Mouse (Mus musculus) gastrocnemius, postnatal 14 days (tissue): ENCODE measurements around the gene Rab34. TPM values are rescaled to one million over a fixed set of nuclear protein-coding genes. Genes with fewer than 3 reads are reported as not detected.

Experiments
- DNase-seq: peaks from one replicate; pipeline ENCODE4 v3.0.0; 2021; ENCODE audit warnings: mixed read lengths
- intact Hi-C: fragments of 180-260 bp; cut with DNase I; formaldehyde crosslinking; loops from one replicate; pipeline ENCODE4 v1.15.1; 2025; ENCODE audit warnings: low total_unique reads
- microRNA-seq, 2 experiments: library from miRNA; unstranded; fragments of <30 nt; microRNA quantifications; one replicate each; pipeline ENCODE4 v1.2.0; 2021
- total RNA-seq, 2 experiments: library from RNA; stranded (reverse); gene quantifications; 2 replicates each; pipeline ENCODE4 v1.2.3; 2021

Gene Rab34
- total RNA-seq, 2 experiments from 2014 or later: 10.2 to 14.1 TPM

DNA sequence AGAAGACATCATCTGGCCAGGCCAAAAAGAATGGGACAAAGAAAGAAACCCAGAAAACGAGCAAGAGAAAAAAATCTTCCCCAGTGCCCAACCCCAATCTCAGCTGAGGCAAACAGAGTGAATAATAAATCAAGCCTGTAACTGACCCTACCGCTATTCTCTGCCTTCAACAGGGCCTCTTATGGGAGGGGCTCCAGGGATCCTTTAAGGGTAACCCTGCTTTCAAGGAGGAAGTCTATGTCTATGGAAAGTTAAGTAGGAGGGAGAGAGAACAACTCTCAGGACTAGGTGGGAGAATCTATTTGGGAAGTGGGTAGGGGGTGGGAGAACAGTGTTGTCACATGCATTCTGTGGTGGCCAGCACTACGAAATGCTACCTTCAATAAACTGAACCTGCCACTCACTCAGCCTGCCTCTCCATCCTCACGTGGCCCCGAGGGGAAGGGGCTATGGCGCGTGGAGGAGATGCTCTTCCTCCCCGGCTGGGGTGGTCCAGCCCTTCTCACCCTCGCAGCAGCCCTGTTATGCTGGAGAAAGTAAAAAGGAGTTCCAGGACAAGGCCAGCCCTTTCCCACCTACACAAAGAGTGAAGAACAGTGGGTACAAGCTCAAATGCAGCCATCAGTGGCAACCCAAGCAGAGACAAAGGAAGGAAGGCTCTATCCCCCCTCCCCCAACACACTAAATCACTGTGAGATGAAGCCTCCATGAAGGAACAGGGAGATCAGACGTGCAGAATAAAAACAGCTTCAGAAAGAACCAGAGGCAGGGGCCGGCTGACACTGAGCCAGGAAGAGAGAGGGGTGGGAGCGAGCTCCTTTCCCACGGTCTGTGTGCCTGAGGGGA lies 17.4 kb downstream of the Rab34 start:
- DNase-seq: no peak
- intact Hi-C loops: no loop called here

DNA sequence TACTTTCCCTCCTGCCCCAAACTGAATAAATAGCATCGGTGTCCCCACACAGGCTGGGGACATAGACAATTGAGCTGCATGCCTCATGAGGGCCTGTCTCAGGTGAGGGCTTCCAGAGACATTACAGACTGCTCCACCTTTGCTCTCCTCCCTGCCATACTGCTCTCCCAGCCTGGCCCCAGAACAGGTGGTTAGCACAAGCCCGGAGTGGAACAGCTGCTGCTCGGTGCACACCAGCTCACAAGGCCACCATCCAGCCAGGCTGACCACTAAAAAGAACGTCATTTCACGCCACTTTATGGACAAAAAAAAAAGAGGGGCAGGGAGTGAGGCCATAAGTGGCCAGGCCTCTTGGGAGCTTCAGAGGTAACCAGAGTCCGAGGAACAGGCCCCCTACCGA lies 19.0 kb downstream of the Rab34 start:
- DNase-seq: no peak
- intact Hi-C loops: no loop called here

DNA sequence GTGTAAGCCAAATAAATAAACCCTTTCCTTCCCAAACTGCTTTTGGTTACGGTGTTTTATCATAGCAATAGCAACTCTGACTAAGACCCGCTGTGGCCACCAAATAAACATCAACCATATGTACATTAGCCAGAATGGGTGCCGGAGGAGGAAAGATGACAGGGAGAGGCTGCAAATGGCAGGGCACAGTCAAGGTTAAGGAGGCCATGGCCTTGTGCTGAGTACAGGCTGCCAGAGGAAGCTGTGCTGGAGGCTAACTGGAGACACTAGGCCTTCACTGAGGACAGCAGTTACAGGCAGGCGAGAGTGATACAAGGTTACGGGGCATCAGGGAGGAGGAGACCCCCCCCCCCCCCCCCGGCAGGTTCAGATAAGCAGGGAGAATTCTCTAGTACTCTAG lies 21.7 kb downstream of the Rab34 start:
- intact Hi-C loops: no loop called here
- no peak for DNase-seq

DNA sequence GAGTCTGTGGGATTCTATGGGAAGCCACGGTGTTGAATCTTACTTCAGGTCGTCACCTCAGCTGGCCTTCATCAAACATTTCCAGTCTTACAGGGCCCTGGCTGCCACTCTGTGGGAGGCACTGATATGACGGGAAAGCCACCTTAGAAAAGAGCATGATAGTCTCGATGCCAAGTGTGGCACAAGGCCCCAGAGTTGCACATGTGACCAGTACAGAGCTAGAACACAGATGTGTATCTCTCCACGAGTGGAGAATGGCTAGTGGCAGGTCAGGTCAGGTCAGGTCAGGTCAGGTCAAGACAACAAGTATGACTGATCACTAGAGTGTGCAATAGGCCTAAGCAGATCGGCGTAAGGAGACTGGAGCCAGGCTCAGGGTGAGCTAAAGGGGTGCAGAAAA lies 22.4 kb downstream of the Rab34 start:
- DNase-seq: no peak
- intact Hi-C loops: no loop called here

DNA sequence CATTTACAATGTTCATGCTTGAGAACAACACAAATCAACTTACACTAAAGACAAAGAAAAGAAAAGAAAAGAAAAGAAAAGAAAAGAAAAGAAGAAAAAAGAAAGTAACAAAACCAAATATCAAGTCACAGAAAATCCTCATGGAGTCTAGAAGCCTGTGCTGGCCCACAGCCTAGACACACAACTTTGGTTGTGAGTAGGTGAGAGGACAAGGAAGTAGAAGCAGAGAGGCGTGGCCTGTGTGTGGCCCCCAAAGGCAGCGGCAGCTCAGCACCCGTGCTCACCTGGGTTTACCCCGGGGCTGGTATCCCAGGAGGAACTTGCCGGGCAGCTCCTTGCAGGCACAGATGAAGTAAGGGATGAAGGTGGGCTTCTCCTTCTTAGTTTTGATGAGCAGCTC lies 23.3 kb downstream of the Rab34 start:
- DNase-seq: no peak
- intact Hi-C loops: no loop called here

DNA sequence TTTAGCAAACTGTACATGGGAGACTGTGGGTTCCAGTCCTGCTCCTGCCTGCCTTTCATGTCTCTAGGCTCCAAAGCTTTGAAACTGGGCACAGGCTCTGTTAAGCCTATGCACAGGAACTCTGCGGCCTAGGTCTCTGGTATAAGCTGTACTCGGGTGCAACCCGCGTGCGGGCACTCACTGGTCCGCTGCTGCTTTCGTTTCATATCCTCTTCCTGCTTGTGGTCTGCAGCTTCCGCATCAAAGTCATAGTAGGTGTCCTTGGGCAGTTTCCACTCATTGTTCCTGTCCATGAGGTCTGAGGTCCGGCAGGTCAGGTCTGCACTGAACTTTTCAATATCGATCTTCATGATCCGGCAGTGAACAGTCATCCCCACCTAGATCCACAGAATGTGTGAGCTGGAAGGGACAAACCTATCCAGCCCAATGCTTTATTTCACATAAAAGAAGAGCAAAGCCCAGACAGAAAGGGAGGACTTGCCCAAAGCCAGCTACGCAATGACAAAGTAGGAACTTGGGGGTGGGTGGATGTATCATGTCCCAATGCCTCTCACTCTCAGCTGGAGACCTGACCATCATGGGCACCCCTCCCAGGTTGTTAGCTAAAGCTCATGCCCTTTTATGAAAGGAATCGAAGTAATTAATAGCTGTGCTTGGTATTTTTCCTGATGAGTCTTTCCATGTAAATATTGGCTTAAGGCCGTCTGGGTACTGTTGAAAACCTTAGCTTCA lies 25.0 kb downstream of the Rab34 start:
- intact Hi-C loops: no loop called here
- no peak for DNase-seq

DNA sequence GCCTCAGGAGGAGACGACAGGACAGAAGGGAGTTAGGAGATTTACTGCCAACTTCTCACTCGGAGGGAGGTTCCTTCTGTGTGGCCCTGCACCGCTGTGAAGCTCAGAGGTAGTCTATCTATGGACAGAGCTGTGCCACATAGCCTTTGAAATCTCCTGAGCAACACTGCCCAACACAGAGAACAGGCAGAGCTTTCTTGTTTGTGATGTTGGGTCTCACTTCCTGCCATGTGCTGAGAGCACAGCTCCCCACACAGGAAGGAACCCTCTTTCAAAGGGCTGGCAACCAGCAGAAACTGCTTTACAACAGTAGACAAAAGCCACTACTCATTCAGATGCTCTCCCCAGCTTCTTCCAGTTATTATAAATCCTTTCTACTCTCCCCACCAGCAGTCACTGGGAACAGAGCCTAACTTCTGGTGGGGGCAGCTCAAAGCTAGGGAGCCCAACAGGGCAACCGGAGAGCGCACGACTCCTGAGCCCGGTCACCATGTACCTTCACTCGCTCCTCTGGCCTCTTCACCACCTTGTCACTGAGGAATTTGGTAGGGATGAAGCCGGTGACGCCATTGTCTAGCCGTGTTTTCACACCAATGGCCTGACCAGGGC lies 27.6 kb downstream of the Rab34 start:
- intact Hi-C loops: no loop called here
- no peak for DNase-seq

DNA sequence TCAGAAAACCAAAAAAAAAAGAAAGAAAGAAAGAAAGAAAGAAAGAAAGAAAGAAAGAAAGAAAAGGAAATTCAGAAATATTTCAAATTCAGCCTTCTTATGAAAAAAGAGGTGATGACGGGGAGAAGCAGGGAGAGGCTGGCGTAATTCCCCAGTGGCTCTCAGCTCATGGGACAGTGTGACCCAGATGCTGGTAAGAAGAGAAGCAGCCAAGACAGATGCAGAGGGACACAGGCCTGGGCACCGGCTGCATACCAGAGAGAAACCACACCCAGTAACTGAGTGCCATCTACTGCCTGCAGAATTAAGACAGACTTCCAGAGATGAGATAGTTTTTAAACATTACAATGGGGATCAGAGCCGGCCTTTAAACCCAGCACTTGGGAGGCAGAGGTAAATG lies 35.4 kb downstream of the Rab34 start:
- DNase-seq: no peak

DNA sequence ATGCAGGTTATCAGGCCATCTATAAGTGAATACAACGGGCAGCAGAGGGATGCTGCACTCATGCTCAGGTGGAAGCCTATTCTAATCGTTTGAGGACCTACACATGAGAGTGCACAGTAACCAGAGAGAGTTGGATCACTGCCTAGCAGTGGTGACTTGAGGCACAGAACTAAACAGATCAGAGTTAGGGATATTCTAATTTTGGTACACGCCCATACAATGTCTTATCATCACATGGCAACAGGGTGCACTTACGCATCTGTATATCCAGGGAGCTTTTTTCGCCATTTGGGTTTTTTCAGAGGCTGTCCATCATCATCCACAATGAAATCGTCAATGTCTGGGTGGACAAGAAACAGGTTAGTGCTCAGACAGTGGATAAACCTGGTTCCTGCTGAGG lies 43.3 kb downstream of the Rab34 start:
- intact Hi-C loops: no loop called here
- no peak for DNase-seq

More for the DNA sequence above, 35.4 kb downstream of the Rab34 start:
- intact Hi-C loops: no loop called here

DNA sequence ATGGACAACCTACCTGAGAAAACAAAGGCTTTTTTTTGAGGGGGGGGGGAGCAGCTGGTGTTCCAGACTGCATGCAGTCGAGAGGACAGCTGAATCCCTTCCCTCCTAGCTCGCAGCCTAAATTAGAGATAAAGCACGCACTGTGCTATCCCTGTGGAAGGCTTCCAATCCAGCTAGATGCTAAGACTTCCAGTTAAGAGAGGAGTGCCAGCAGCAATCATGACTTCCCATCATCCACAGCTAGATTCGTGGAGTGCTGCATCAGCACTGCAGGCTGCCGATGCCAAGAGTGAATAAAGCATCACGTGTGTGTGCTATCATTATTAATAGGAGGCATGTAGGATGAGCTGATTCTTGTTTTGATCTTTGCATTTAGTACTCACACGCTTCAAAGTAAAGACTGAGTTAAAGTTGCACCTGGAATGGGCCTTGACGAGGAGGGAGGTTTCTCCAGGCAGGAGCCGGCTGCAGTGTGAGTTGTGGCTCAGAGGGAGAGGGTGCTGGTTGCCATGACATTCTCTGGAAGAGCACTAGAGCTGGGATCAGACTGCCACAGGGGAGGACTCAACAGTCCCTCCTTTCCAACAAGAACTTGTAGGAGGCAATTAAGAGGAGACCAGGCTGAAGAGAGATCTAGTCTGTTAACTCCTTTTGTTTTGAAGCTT lies 52.1 kb downstream of the Rab34 start:
- intact Hi-C loops: no loop called here
- no peak for DNase-seq

Small RNA genes within 50 kb of the gene (microRNA-seq; reads per million reads assigned to microRNA genes)
- gene Mir7653: 0 to 0.64 reads per million in 2 experiments

Other genes with a start within 250 kb of the Rab34 start
- gene Phf12, start 205.7 kb upstream of the Rab34 start, total RNA-seq: 10 to 100 TPM; 18.3 to 19.1 TPM
- gene Dhrs13, start 156.2 kb upstream of the Rab34 start, total RNA-seq: 1 to 10 TPM; 1.6 to 1.7 TPM
- 10 to 100 TPM; 60.7 to 64.3 TPM for gene Flot2, start 150.5 kb upstream of the Rab34 start, total RNA-seq
- 10 to 100 TPM; 18.9 to 22.2 TPM for gene Eral1, start 108.0 kb upstream of the Rab34 start, total RNA-seq
- 1 to 10 TPM; 6.5 to 7.4 TPM for gene Fam222b, start 93.8 kb upstream of the Rab34 start, total RNA-seq
- gene Traf4, start 22.8 kb upstream of the Rab34 start, total RNA-seq: 10 to 100 TPM in 1 of 2 experiments, 1 to 10 TPM in 1; 7.6 to 10.2 TPM
- gene Nek8, start 11.8 kb upstream of the Rab34 start, total RNA-seq: 1 to 10 TPM; 1.4 to 2.1 TPM
- gene Tlcd1, start 11.7 kb upstream of the Rab34 start, total RNA-seq: 1 to 10 TPM; 3.5 to 4.4 TPM
- 1,000 to 10,000 TPM; 1,019 to 1,174 TPM for gene Rpl23a, start 4.8 kb upstream of the Rab34 start, total RNA-seq
- gene Proca1, start 5.0 kb downstream of the Rab34 start, total RNA-seq: under 1 TPM; 0.47 to 0.92 TPM
- 10 to 100 TPM; 45.1 to 47.5 TPM for gene Sdf2, start 57.3 kb downstream of the Rab34 start, total RNA-seq
- gene Supt6, start 57.6 kb downstream of the Rab34 start, total RNA-seq: 10 to 100 TPM; 25.9 to 26.0 TPM
- 100 to 1,000 TPM; 157 to 161 TPM for gene 2610507B11Rik, start 73.3 kb downstream of the Rab34 start, total RNA-seq
- under 1 TPM; 0.31 to 0.62 TPM for gene BC030499, start 102.4 kb downstream of the Rab34 start, total RNA-seq
- 1 to 10 TPM; 5.3 TPM for gene Spag5, start 113.1 kb downstream of the Rab34 start, total RNA-seq
- gene Aldoc, start 134.5 kb downstream of the Rab34 start, total RNA-seq: 1 to 10 TPM; 1.5 to 2.1 TPM
- 10 to 100 TPM; 23.1 to 25.1 TPM for gene Pigs, start 140.0 kb downstream of the Rab34 start, total RNA-seq
- 10 to 100 TPM; 16.1 to 17.8 TPM for gene Unc119, start 155.1 kb downstream of the Rab34 start, total RNA-seq
- gene Foxn1, start 198.1 kb downstream of the Rab34 start, total RNA-seq: not detected
- not detected for gene Slc13a2, start 233.8 kb downstream of the Rab34 start, total RNA-seq